Mouse (Mus musculus): ENCODE results near the gene Gm21958. TPM values are rescaled to one million over a fixed set of nuclear protein-coding genes. Genes with fewer than 3 reads are reported as not detected.
A peak's percentile ranks its signal among the peaks of the same experiment; 100 is the strongest.

Gm21958 gene
- total and polyA plus RNA-seq, 3 experiments, result 0.45 TPM; not detected in 2

- Histone ChIP-seq H3K9me3 (replicated peaks; ENCODE audit: insufficient read depth, low read length) (no peaks in the 10 kb centered on the region), H3K27ac (ENCODE audit: control insufficient read depth, low read depth, low read length) (peak within 1 kb of the TSS; percentile 85), H3K79me2 (ENCODE audit: control insufficient read depth, insufficient read depth, low read length, poor library complexity) (peaks cover 6% of the 10 kb centered on the region), H3K27me3 (ENCODE audit: control insufficient read depth in 1 of 2, insufficient read depth in 2 of 2, low read length in 2 of 2) (no peaks in the 10 kb centered on the region), H3K9ac (ENCODE audit: control insufficient read depth, low read depth, low read length, poor library complexity, severe bottlenecking) (peak within 1 kb of the TSS; percentile 81), H3K36me3 (ENCODE audit: control insufficient read depth in 1 of 2, insufficient read depth in 2 of 2, low read length in 2 of 2) (peaks cover 9 to 13% of the 10 kb centered on the region in 2 experiments; a peak in 3 of 4 replicates), H3K4me3 (ENCODE audit: control insufficient read depth in 1 of 2, insufficient read depth in 1 of 2, low read depth in 2 of 2, low read length in 2 of 2) (peak within 1 kb of the TSS; percentile 89 to 97), H3K4me1 (ENCODE audit: control insufficient read depth in 1 of 2, insufficient read depth in 2 of 2, low read length in 2 of 2) (peaks cover 8 to 12% of the 10 kb centered on the region in 2 experiments)
- TF ChIP-seq NELFE (IDR thresholded peaks at IDR 0.05; ENCODE audit: low read depth, low read length) (peak; percentile 74), KAT2A (conservative IDR thresholded peaks at IDR 0.05; ENCODE audit: low read depth, low read length) (0 out of 2 replicates have a peak, but pooled peaks have one; percentile 30), MAX (IDR thresholded peaks at IDR 0.05; ENCODE audit: low read length) (peak; percentile 42; the same call in 1 of the 2 replicates), UBTF (IDR thresholded peaks at IDR 0.05; ENCODE audit: borderline replicate concordance, insufficient read depth, low read depth, low read length) (no peak), TBP (IDR thresholded peaks at IDR 0.05; ENCODE audit: low read depth, low read length) (peak; percentile 64), GATA1 (IDR thresholded peaks at IDR 0.05; ENCODE audit: low read depth, low read length) (peak; percentile 22; the same call in 1 of the 2 replicates), BHLHE40 (IDR thresholded peaks at IDR 0.05; ENCODE audit: borderline replicate concordance, low read depth, low read length) (no peak), POLR2AphosphoS2 (IDR thresholded peaks at IDR 0.05; ENCODE audit: low read length) (peak; percentile 61; the same call in 1 of the 2 replicates), ZMIZ1 (IDR thresholded peaks at IDR 0.05; ENCODE audit: low read depth, low read length) (peak; percentile 88), MAFK (IDR thresholded peaks at IDR 0.05; ENCODE audit: borderline replicate concordance, low read depth, low read length) (no peak), E2F4 (IDR thresholded peaks at IDR 0.05; ENCODE audit: borderline replicate concordance, low read depth, low read length) (no peak), ZNF384 (IDR thresholded peaks at IDR 0.05; ENCODE audit: low read depth, low read length) (no peak), TCF12 (IDR thresholded peaks at IDR 0.05; ENCODE audit: low read depth, low read length) (peak; percentile 53), RAD21 (IDR thresholded peaks at IDR 0.05; ENCODE audit: low read depth, low read length) (no peak), ETS1 (IDR thresholded peaks at IDR 0.05; ENCODE audit: low read depth, low read length) (0 out of 2 replicates have a peak, but pooled peaks have one; percentile 11), EP300 (IDR thresholded peaks at IDR 0.05; ENCODE audit: low read depth in 1 of 2, low read length in 2 of 2) (0 out of 4 replicates have a peak, but pooled peaks of 1 of the 2 experiments have one; percentile 16), POLR2A (IDR thresholded peaks at IDR 0.05; ENCODE audit: control insufficient read depth in 1 of 2, insufficient read depth in 1 of 2, low read depth in 1 of 2, low read length in 2 of 2, poor library complexity in 1 of 2) (peak; percentile 81), CTCF (IDR thresholded peaks at IDR 0.05 in 2 of 3, conservative IDR thresholded peaks at IDR 0.05 in 1 of 3; ENCODE audit: control insufficient read depth in 1 of 3, insufficient read depth in 1 of 3, low read depth in 2 of 3, low read length in 3 of 3, poor library complexity in 1 of 3, severe bottlenecking in 1 of 3) (no peak), CHD2 (IDR thresholded peaks at IDR 0.05; ENCODE audit: low read length) (no peak), MXI1 (IDR thresholded peaks at IDR 0.05; ENCODE audit: low read depth, low read length) (peak; percentile 70; the same call in 1 of the 2 replicates), SIN3A (IDR thresholded peaks at IDR 0.05; ENCODE audit: low read length) (peak; percentile 66), HCFC1 (IDR thresholded peaks at IDR 0.05; ENCODE audit: low read depth, low read length) (peak; percentile 86), JUND (IDR thresholded peaks at IDR 0.05; ENCODE audit: low read depth, low read length) (no peak), NRF1 (IDR thresholded peaks at IDR 0.05; ENCODE audit: insufficient read depth, low read depth, low read length, poor library complexity, severe bottlenecking) (0 out of 2 replicates have a peak, but pooled peaks have one; percentile 23), USF2 (IDR thresholded peaks at IDR 0.05; ENCODE audit: borderline replicate concordance in 1 of 2, insufficient read depth in 1 of 2, low read depth in 1 of 2, low read length in 2 of 2) (no peak), ZKSCAN1 (IDR thresholded peaks at IDR 0.05; ENCODE audit: low read depth, low read length) (no peak), TAL1 (IDR thresholded peaks at IDR 0.05; ENCODE audit: low read length) (no peak), MYB (IDR thresholded peaks at IDR 0.05; ENCODE audit: low read depth, low read length) (peak; percentile 95), ELF1 (IDR thresholded peaks at IDR 0.05; ENCODE audit: low read depth, low read length) (peak; percentile 45; the same call in 1 of the 2 replicates)
- peak; percentile 97 for DNase-seq (ENCODE audit: low read depth, low spot score)
Measured at GRCm38 (mm10) chr3:54692202-54693055, 21.7 kb downstream of the Gm21958 start, which contains the start of gene Supt20. TSS of gene Supt20 (plus strand) at chr3:54692807.

Measured in MEL (cell line).